Mouse (Mus musculus) left cerebral cortex, postnatal 25 days (tissue): ENCODE data around the gene Rpl36al. TPM values are rescaled to one million over a fixed set of nuclear protein-coding genes. Genes with fewer than 3 reads are reported as not detected.
A peak's percentile ranks its signal among the peaks of the same experiment; 100 is the strongest.
"Not testable (repeated sequence)": the region's sequence is repeated elsewhere in the genome, so short reads cannot be mapped to it uniquely, and the experiment has no call there.

Experiments
- DNase-seq, 2 experiments: peaks; one replicate each; pipeline ENCODE4 v3.0.0; 2022; ENCODE audit warnings: low spot score in 2 of 2, mixed read lengths in 1 of 2
- intact Hi-C: fragments of 180-260 bp; cut with DNase I; formaldehyde crosslinking; loops from one replicate; pipeline ENCODE4 v1.15.1; 2025
- total RNA-seq, 2 experiments: library from RNA; stranded (reverse); gene quantifications; 2 replicates each; pipeline ENCODE4 v1.2.3; 2021

Rpl36al gene
- total RNA-seq, 2 experiments from 2014 or later = 180 to 187 TPM

DNA sequence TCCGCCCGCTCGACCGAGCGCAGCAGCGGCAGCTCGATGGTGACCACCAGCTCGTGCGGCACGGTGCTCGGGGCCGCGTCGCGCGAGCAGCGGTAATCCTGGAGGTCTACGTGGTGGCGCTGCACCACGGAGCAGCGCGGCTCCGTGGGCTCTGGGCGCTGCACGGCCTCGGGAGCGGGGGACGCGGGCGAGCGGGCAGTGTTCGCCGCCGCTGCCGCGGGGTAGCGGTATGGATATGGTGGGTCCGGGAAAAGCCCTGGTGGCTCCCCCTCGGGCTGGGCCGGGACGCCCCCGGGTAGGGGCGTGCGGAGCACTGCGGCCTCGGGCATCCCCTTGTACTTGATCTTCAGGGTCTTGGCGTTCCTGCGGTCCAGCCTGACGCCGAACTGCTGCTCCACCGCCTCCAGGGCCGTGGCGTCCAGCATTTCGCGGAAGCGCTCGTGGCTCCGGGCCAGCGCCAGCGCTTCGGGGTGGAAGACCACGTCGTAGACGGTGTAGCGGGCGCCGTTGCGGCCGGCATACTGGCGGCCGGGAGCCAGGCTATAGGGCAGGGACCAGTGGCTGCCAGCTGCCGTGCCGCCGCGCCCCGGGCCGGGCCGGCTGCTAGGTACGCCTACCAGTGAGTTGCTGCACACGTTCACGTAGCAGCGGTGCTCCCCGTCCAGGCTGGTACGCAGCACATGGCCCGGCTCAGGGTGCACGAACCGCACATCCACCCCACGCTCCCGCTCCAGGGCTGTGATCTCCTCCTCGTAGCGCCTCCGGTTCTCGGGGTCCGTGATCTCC lies 13.7 kb upstream of the Rpl36al start:
- intact Hi-C loops = loop anchor here (1.0 to 5.0 kb wide), 3 partner anchors 13 to 99 kb away; partner anchors contain the start of genes Klhdc1, Klhdc2, Mgat2 and Rpl36al
- peak; percentile 31 to 52 for DNase-seq

GRCm38 (mm10) chr12:69196444-69197377 lies 12.8 kb upstream of the Rpl36al start, which contains the start of gene Gm49383:
Gene Gm49383 (minus strand): TSS chr12:69197104.
- DNase-seq = peak; percentile 74 to 79
- intact Hi-C loops = loop anchor here (1.0 to 5.0 kb wide), 3 partner anchors 12 to 100 kb away; partner anchors contain the start of genes Klhdc1, Klhdc2, Mgat2 and Rpl36al

GRCm38 (mm10) chr12:69192637-69193036 lies 8.8 kb upstream of the Rpl36al start:
- intact Hi-C loops = no loop called here
- no peak for DNase-seq

DNA sequence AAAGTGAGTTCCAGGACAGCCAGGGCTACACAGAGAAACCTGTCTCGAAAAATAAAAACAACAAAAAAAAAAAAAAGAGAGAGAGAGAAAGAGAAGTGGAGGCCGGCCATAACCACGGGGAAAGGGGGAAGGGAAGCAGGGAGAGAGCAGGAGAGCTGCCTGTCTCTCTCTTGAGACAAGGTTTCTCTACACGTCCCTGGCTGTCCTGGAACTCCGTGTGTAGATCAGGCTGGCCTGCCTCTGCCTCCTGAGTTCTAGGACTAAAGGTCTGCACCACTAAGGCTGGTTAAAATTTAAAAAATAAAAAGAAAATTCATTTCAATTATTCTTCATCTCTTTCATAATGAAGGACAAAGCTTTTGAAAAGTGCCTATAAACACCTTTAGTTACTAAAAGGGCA lies 7.5 kb upstream of the Rpl36al start:
- no peak for DNase-seq
- intact Hi-C loops = no loop called here

- DNase-seq = no peak
- intact Hi-C loops = no loop called here
Observed at GRCm38 (mm10) chr12:69190522-69190921, 6.6 kb upstream of the Rpl36al start.

DNA sequence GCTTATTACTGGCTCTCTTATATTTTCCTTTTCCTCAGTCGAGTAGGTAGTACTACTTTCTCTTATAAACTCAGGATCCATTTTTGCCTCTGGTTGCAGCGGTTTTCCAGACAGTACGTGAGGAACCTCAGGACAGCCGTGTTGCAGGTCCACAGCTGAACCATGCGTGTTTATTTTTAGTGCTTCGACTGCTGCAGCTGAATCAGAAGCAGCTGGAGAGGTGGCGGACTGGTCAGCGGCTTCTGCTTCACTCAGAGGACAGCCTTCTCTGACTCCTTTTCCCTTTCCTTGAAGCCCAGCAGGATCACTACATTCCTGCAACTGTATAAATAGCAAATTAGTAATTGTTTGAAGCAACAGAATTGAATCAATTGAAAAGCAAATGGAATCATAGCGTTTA lies 6.2 kb upstream of the Rpl36al start:
- DNase-seq = no peak
- intact Hi-C loops = no loop called here

DNA sequence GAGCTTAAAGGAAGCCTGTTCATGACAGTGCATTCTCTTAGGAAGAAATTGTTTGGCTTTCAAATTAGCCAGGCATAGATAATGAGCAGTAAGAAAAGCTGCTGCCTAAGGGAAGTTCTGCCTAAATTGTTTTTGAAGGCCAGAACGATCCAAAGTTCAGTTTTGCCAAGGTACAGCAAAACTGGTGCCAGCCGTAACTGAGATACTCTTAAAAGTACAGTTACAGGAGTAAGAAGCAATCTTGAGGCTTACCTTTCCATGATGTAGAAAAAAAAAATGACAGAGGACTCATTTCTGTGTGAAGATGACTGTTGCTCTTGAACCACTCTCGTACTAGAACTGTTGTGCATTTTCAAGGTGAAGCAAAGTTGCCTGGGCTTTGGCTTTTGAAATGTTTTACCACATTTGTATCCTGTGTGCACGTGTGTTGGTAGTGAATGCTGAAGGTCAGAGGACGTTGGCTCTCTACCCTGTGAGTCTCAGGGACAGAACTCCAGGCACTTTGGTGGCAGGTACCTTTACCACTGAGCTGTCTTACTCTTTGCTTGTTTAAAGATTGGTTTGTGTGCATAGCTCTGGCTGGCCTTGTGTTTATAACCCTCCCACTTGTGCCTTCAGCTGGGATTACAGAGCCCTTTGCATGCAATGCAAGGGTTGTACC lies 3.1 kb upstream of the Rpl36al start:
- DNase-seq = no peak
- intact Hi-C loops = no loop called here

GRCm38 (mm10) chr12:69185371-69185770 lies 1.5 kb upstream of the Rpl36al start:
- no peak for DNase-seq
- intact Hi-C loops = no loop called here

DNA sequence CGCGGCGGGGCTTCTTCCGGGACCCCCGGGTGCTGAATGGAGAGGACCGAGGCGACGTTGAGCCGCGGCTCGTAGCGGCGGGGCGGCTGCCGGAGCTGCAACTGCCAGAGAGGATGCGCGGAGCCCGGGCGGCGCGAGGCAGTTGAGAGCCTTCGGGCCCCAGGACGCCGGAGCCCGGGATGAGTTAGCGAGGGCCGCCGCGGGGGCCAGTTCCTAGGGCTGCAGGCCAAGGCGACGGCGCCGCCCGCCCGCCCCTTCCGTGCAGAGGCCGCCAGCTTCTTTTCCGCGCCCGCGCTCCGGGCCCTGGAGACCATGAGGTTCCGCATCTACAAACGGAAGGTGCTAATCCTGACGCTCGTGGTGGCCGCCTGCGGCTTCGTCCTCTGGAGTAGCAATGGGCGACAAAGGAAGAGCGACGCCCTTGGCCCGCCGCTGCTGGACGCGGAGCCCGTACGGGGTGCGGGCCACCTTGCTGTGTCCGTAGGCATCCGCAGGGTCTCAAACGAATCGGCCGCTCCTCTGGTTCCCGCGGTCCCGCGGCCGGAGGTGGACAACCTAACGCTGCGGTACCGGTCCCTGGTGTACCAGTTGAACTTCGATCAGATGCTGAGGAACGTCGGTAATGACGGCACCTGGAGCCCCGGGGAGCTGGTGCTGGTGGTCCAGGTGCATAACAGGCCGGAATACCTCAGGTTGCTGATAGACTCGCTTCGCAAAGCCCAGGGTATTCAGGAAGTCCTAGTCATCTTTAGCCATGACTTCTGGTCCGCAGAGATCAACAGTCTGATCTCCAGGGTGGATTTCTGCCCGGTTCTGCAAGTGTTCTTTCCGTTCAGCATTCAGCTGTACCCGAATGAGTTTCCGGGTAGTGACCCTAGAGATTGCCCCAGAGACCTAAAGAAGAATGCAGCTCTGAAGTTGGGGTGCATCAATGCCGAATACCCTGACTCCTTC lies 736 bp upstream of the Rpl36al start:
- DNase-seq = peak in 1 of 2 experiments; percentile 55
- intact Hi-C loops = loop anchor here (1.0 kb wide), 1 partner anchor 13 kb away; the partner anchor contains the start of gene Gm49383

- intact Hi-C loops = no loop called here
- DNase-seq = no peak
Observed at GRCm38 (mm10) chr12:69181800-69182199, 2.1 kb downstream of the Rpl36al start.

- intact Hi-C loops = no loop called here
Observed at GRCm38 (mm10) chr12:69179371-69179770, 4.5 kb downstream of the Rpl36al start.

DNA sequence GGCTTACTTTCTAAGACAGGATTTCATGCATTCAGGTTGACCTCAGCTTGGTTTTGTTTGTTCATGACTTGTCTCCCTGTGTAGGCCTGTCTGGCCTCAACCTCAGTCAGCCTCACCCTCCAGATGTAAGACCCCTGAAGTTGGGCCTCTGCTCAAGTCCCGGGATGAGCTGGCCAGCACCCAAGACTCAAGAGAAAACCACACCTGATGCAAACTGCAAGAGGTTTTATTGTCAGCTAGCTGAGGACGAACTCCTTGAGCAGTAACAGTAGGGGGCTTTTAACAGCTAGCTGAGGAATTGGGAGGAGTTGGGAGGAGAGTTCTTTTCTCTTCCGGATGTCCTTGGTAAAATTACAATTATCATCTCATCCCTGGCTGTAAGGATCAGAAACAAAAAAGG lies 6.4 kb downstream of the Rpl36al start:
- DNase-seq = no peak
- intact Hi-C loops = no loop called here

More at GRCm38 (mm10) chr12:69179371-69179770, 4.5 kb downstream of the Rpl36al start:
- no peak for DNase-seq

DNA sequence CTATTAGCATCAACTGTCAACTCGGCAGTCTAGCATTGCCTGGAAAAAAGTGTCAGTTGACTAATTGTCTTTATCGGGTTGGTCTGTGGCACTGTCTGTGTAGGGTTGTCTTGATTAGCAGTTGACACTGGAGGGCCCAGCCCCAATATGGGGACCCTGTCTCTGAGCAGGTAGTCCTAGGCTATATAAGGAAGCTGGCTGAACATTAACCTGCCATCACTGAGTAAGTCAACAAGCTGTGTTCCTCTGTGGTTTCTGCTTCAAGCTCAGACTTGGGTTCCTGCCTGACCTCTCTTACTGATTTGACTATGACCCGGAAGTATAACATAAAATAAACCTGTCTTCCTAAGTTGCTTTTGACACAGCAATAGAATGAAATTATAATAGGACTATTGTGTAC lies 7.9 kb downstream of the Rpl36al start:
- no peak for DNase-seq
- intact Hi-C loops = no loop called here

DNA sequence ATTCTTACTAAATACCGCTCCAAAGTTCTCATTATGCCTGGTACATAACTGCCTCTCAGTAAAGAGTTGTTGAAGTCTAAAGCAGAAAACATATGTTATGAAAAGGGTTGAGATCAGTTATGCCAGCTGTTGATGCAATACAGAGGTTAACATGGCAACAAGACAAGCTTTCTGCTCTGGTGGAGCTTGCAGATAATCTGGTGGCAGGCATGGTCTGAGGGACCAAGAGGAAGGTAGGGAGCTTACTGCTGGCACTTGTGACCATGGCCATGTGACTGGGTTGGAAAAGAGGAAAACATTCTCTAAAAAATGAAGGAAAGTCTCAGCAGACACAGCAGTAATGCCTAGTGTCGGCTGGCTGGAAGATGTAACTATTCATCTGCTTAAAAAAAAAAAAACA lies 12.6 kb downstream of the Rpl36al start:
- DNase-seq = no peak
- intact Hi-C loops = no loop called here

DNA sequence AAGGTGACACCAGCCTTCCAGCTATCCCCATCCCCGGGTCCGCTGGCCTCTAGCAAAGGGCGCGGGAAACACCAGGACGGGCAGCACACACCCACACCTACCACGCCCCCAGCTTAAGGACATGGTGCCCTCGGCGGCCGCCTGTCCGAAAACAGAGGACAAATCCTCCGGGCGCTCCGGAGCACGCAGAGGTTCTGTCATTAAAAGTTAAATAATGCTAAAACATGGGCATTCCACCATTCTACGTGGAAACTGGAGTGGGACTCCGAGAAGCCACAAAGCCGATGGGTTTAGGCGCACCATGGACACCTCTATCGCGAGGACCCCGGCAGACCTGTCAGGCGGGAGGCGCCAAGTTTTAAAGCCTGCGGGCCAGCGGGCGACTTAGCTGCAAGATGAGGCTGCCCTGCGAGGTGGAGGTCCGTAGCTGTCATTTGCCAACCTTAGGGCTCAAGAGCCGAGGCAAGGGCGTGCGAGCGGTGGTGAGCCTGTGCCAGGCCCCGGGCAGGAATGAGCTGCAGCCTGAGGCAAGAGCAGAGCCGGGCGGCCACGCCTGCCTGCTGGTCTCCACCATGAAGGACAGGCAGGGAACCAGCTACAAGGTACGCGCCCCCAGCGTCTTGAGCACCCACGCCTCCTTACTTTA lies 15.3 kb downstream of the Rpl36al start, which contains the start of gene Lrr1:
Gene Lrr1, plus strand, starts transcription at position 354 of the 646 bp plus-strand sequence.
- DNase-seq = peak; percentile 84 to 87
- intact Hi-C loops = no loop called here

DNA sequence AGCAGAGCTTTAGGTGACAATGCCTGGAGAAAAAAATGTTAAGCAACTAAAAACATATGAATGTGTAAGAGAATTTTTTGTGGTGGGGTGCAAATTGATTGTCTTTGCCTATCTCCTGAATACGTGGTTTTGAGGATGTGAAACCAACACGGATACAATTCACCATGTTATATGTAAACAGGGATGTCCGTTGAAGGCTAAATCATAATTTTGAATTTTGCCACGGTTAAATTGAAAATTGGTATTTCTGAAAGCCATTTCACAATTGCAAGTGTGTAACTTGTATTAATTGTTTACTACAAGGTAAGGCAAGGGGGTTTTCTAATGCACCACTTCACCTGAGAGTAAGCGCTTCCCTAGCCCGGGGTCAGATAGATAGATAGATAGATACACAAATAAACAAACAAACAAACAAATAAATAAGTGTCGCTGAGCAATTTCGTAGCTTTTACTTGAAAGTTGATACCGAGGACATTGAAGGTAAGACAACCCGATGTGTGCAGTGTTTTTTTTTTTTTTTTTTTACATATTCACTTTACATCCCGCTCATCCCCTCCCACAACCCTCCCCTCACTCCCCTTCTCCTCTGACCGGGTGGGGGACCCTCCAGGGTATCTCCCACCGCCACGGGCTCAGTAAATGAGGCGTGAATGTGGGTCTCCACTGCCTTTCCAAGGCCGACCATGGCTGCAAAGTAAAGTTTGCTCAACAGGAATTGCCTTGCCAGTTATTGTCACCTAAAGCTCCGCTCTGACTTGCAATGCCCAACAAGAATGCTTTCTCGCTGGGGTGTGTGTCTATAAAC lies 16.0 kb downstream of the Rpl36al start:
- intact Hi-C loops = no loop called here
- DNase-seq = no peak

DNA sequence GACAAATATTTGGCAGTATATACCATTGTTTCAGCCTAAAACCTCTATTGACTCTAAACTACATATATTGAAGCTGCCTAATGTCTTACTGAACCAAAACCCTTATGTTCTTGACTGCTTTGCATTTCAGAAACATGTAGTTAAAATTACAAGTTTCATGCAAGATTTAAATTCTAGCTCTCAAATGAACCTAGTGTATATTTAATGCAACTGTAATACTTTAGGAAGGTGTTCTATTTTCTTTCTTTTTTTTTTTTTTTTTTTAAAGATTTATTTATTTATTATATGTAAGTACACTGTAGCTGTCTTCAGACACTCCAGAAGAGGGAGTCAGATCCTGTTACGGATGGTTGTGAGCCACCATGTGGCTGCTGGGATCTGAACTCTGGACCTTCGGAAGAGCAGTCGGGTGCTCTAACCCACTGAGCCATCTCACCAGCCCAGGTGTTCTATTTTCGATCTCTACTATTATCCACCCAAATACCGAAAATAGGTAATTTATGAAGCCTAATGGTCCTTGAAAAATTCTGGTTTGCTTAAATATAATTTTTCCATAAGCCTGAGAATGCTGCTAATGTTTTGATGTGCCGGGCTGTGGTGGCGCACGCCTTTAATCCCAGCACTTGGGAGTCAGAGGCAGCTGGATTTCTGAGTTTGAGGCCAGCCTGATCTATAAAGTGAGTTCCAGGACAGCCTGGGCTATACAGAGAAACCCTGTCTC lies 16.9 kb downstream of the Rpl36al start:
- DNase-seq, intact Hi-C loops: not testable (repeated sequence)
